ENCODE assay signal across 7 mouse cellular contexts in the genomic region with DNA sequence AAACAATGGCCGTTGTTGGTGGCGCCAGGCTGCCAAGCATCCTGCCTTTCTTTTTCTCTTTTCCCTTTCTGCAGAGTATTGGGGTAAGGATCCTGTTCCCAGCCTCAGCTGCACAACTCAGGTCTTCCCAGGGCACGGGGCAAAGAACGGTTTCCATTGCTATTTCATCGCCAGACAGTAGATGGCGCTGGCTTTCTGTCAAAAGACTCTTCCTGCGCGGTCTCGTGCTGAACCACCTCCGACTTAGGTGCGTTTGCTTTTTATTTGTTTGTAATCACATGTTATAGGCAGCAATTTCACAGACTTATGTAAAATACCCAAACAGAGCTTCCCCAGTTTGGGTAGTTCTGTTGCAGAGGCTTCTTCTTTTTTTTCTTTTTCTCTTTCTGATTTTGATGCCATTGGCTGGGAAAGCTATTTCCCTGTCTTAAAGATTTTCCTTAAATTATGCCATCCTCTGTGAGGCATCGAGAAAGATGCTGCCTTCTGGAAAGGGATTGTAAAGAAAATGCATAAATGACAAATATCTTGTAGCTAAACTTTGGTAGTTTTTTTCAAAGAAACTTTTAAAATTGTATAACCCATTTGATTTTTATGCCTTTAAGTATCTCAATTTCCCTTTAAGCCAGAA.
DNase-seq lines count a peak whose midpoint lies in the region; ATAC-seq lines count a peak whose summit lies in the region.

No protein-coding gene starts in this region.

- H3K36me3 ChIP-seq in hindbrain, embryonic 12.5 days: no peaks in the 10 kb centered on the region

- peak overlapping the region; percentile 36 for H3K4me2 ChIP-seq in hindbrain, embryonic 12.5 days (replicated peaks)

- no peak overlapping the region for H3K27ac ChIP-seq in hindbrain, embryonic 12.5 days

- no peak overlapping the region for H3K9ac ChIP-seq in hindbrain, embryonic 12.5 days

- WGBS in hindbrain, embryonic 12.5 days: 3% methylated on average over 12 of the region's 12 CpGs

- H3K4me1 ChIP-seq in hindbrain, embryonic 12.5 days: 0 out of 2 replicates have a peak, but pooled peaks cover 2% of the 10 kb centered on the region

- DNase-seq in R1 (ENCODE audit: low read depth, low spot score): peak; percentile 72
- DNase-seq in cerebellum, adult 18-20 months: peak; percentile 67 to 75
- peak; percentile 79 for DNase-seq in forelimb bud, embryonic 11.5 days (ENCODE audit: low read depth, low spot score)
- DNase-seq in layer of hippocampus, postnatal 14 days (ENCODE audit: low spot score in 2 of 2): peak; percentile 44 to 66
- peak; percentile 68 for DNase-seq in lung, postnatal 14 days
- DNase-seq in right cerebral cortex, adult 2 months (ENCODE audit: low spot score in 2 of 2): peak; percentile 67 to 81

- peak; percentile 67; the same call in 1 of the 2 replicates for ATAC-seq in hindbrain, embryonic 12.5 days (ENCODE audit: low FRiP score)

- no peaks in the 10 kb centered on the region for H3K27me3 ChIP-seq in hindbrain, embryonic 12.5 days

- H3K4me3 ChIP-seq in hindbrain, embryonic 12.5 days: no peak overlapping the region

- H3K9me3 ChIP-seq in hindbrain, embryonic 12.5 days (replicated peaks): no peaks in the 10 kb centered on the region
